Mouse (Mus musculus) cerebellum, postnatal 36 days (tissue): ENCODE data around the gene Fads2.

Experiments used
- DNase-seq, 2 experiments: peaks; one replicate each; pipeline ENCODE4 v3.0.0; 2021 to 2022; ENCODE audit warnings: mixed read lengths in 2 of 2

Gene Fads2

DNA sequence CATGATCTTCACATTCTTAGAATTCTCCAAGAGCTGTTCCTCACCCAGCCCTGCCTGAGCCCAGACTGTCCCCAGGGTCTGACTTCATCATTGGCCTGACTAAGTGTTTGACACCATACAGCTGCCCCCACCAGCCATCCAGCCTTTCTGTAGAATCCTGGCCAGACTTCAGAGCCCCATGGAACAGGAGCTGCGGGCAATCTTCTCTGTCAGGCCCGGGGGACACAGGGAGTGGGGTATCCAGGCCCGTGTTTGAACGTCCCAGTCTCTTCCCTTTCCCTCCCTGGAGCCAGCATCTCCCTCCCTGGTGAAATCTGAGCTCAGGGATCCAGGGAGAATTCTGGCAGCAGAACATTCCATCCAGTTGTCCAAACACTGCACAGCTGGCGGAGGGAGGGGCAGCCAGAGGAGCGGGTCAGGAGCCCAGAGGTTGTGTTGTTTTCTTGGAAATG, 88.7 kb downstream of the Fads2 start:
- DNase-seq: no peak
